Mouse (Mus musculus): ENCODE data around the gene Rab11a.

Gene Rab11a

GRCm38 (mm10) chr9:64737406-64738201 is at the start of gene Rab11a:
TSS of gene Rab11a (minus strand) at chr9:64737758.
- peak; percentile 97 for DNase-seq (ENCODE audit: low spot score)

GRCm38 (mm10) chr9:64786216-64786905 is 48.8 kb upstream of the Rab11a start:
- no peak for DNase-seq (ENCODE audit: low spot score)

- peak; percentile 83 for DNase-seq (ENCODE audit: low spot score)
Measured at GRCm38 (mm10) chr9:64784841-64785240, 47.3 kb upstream of the Rab11a start.

- DNase-seq (ENCODE audit: low spot score) = no peak
Measured at GRCm38 (mm10) chr9:64783511-64783910, 46.0 kb upstream of the Rab11a start.

- peak; percentile 38 for DNase-seq (ENCODE audit: low spot score)
Measured at GRCm38 (mm10) chr9:64779628-64780027, 42.1 kb upstream of the Rab11a start.

GRCm38 (mm10) chr9:64778151-64778550 is 40.6 kb upstream of the Rab11a start:
- no peak for DNase-seq (ENCODE audit: low spot score)

GRCm38 (mm10) chr9:64777441-64777987 is 40.0 kb upstream of the Rab11a start:
- DNase-seq (ENCODE audit: low spot score) = no peak

- no peak for DNase-seq (ENCODE audit: low spot score)
Measured at GRCm38 (mm10) chr9:64775491-64775890, 37.9 kb upstream of the Rab11a start.

GRCm38 (mm10) chr9:64774883-64775282 is 37.3 kb upstream of the Rab11a start:
- DNase-seq (ENCODE audit: low spot score) = no peak

- peak; percentile 50 for DNase-seq (ENCODE audit: low spot score)
Measured at GRCm38 (mm10) chr9:64774411-64774811, 36.9 kb upstream of the Rab11a start.

- DNase-seq (ENCODE audit: low spot score) = no peak
Measured at GRCm38 (mm10) chr9:64773936-64774335, 36.4 kb upstream of the Rab11a start.

GRCm38 (mm10) chr9:64773254-64773653 is 35.7 kb upstream of the Rab11a start:
- DNase-seq (ENCODE audit: low spot score) = no peak

GRCm38 (mm10) chr9:64771236-64771635 is 33.7 kb upstream of the Rab11a start:
- no peak for DNase-seq (ENCODE audit: low spot score)

GRCm38 (mm10) chr9:64770411-64770849 is 32.9 kb upstream of the Rab11a start:
- no peak for DNase-seq (ENCODE audit: low spot score)

GRCm38 (mm10) chr9:64769911-64770310 is 32.4 kb upstream of the Rab11a start:
- no peak for DNase-seq (ENCODE audit: low spot score)

- DNase-seq (ENCODE audit: low spot score) = no peak
Measured at GRCm38 (mm10) chr9:64769066-64769695, 31.6 kb upstream of the Rab11a start.

GRCm38 (mm10) chr9:64767796-64768195 is 30.2 kb upstream of the Rab11a start:
- no peak for DNase-seq (ENCODE audit: low spot score)

- no peak for DNase-seq (ENCODE audit: low spot score)
Measured at GRCm38 (mm10) chr9:64766136-64766535, 28.6 kb upstream of the Rab11a start.

- DNase-seq (ENCODE audit: low spot score) = no peak
Measured at GRCm38 (mm10) chr9:64764824-64765223, 27.3 kb upstream of the Rab11a start.

- no peak for DNase-seq (ENCODE audit: low spot score)
Measured at GRCm38 (mm10) chr9:64758052-64758451, 20.5 kb upstream of the Rab11a start.

GRCm38 (mm10) chr9:64752575-64752974 is 15.0 kb upstream of the Rab11a start:
- no peak for DNase-seq (ENCODE audit: low spot score)

GRCm38 (mm10) chr9:64749314-64749713 is 11.8 kb upstream of the Rab11a start:
- DNase-seq (ENCODE audit: low spot score) = no peak

GRCm38 (mm10) chr9:64747735-64748134 is 10.2 kb upstream of the Rab11a start:
- no peak for DNase-seq (ENCODE audit: low spot score)

Data from lung, postnatal 25 days (tissue).